Mouse (Mus musculus): ENCODE data around the gene Grk5.

DNA sequence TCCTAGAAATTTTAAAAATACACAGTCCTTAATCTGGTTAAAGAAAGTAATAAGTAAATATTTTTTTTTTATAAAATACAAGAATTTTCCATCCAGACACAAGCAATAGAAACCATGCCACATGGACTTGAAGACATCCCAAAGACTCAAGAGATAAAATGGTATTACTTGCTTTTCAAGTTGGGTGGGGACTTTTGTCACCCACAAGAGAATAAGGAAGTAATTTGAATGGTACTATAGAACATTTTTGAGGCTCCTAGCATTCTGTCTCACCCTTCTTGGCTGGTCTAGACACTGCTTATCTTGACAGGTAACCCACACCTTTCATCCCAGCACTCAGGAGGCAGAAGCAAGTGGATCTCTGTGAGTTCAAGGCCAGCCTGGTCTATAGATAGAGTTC lies 20.8 kb downstream of the Grk5 start:
- TF ChIP-seq EP300 (IDR thresholded peaks at IDR 0.05; ENCODE audit: low read depth), result no peak
- no peak for TF ChIP-seq CTCF (IDR thresholded peaks at IDR 0.05; ENCODE audit: low read depth)

All from liver, embryonic 14.5 days (tissue).